Mouse (Mus musculus) cortical plate, adult 2 months (tissue): ENCODE data around the gene Wnt10b.
"Not testable (repeated sequence)": the region's sequence is repeated elsewhere in the genome, so short reads cannot be mapped to it uniquely, and the experiment has no call there.

Experiments used
- CTCF ChIP-seq: fragments of 200-500 bp; IDR thresholded peaks from 2 replicates; pipeline ENCODE4 v1.5.1; 2011; ENCODE audit warnings: mild to moderate bottlenecking, control low read depth, low read length; ENCODE audit not compliant: insufficient read depth; ENCODE audit errors: extremely low read depth
- POLR2A ChIP-seq: fragments of 200-500 bp; IDR thresholded peaks from 2 replicates; pipeline ENCODE4 v1.6.1; 2011; ENCODE audit warnings: mild to moderate bottlenecking, low read length, control low read depth; ENCODE audit not compliant: insufficient read depth; ENCODE audit errors: extremely low read depth

GRCm38 (mm10) chr15:98810212-98810611, 32.3 kb upstream of the Wnt10b start:
- TF ChIP-seq CTCF, POLR2A: not testable (repeated sequence)
